Mouse (Mus musculus): ENCODE measurements around the gene Zfp953.

GRCm38 (mm10) chr13:67360131-67360744 lies at the start of gene Zfp953, which contains the start of gene Gm28044:
- TF ChIP-seq CTCF (conservative IDR thresholded peaks at IDR 0.05; ENCODE audit: insufficient read depth, insufficient read length, low read depth, low read length) (0 out of 2 replicates have a peak, but pooled peaks have one; percentile 7), POLR2A (IDR thresholded peaks at IDR 0.05; ENCODE audit: low read depth, low read length) (no peak)

Measured in kidney, adult 2 months (tissue).